Mouse (Mus musculus) MEL (cell line): ENCODE measurements around the gene Dglucy. TPM values are rescaled to one million over a fixed set of nuclear protein-coding genes. Genes with fewer than 3 reads are reported as not detected.
A peak's percentile ranks its signal among the peaks of the same experiment; 100 is the strongest.

ENCODE experiments used
- DNase-seq: peaks from one replicate; pipeline ENCODE4 v3.0.0; 2011; ENCODE audit warnings: low read depth, low spot score
- H3K27ac ChIP-seq: 2 replicates; pipeline ENCODE4 v1.5.1; 2012; ENCODE audit warnings: low read depth, mild to moderate bottlenecking, control low read depth, low read length, moderate library complexity; ENCODE audit not compliant: control insufficient read depth
- H3K27me3 ChIP-seq, 2 experiments: fragments of 150-350 bp in 1 of 2; sonication (generic) in 1 of 2; 2 replicates each; pipeline ENCODE4 v1.6.1; 2012; ENCODE audit warnings: low read length in 2 of 2, mild to moderate bottlenecking in 2 of 2, improper control_type of control experiment in 1 of 2, moderate library complexity in 1 of 2; ENCODE audit not compliant: insufficient read depth in 2 of 2, control insufficient read depth in 1 of 2
- H3K36me3 ChIP-seq, 2 experiments: 2 replicates each; pipeline ENCODE4 v1.6.1; 2012 to 2014; ENCODE audit warnings: low read length in 2 of 2, improper control_type of control experiment in 1 of 2, inconsistent platforms in 1 of 2, mild to moderate bottlenecking in 1 of 2; ENCODE audit not compliant: insufficient read depth in 2 of 2, control insufficient read depth in 1 of 2
- H3K4me1 ChIP-seq, 2 experiments: fragments of 150-350 bp in 1 of 2; sonication (generic) in 1 of 2; 2 replicates each; pipeline ENCODE4 v1.6.1; 2012; ENCODE audit warnings: low read length in 2 of 2, improper control_type of control experiment in 1 of 2, mild to moderate bottlenecking in 1 of 2; ENCODE audit not compliant: insufficient read depth in 2 of 2, control insufficient read depth in 1 of 2
- H3K4me3 ChIP-seq, 2 experiments: fragments of 150-350 bp in 1 of 2; sonication (generic) in 1 of 2; 2 replicates each; pipeline ENCODE4 v1.5.1; 2012; ENCODE audit warnings: low read depth in 2 of 2, low read length in 2 of 2, mild to moderate bottlenecking in 2 of 2, moderate library complexity in 2 of 2, control low read depth in 1 of 2, improper control_type of control experiment in 1 of 2; ENCODE audit not compliant: control insufficient read depth in 1 of 2, insufficient read depth in 1 of 2
- H3K79me2 ChIP-seq: 2 replicates; pipeline ENCODE4 v1.6.1; 2012; ENCODE audit warnings: mild to moderate bottlenecking, low read length, moderate library complexity; ENCODE audit not compliant: control insufficient read depth, poor library complexity, insufficient read depth
- H3K9ac ChIP-seq: 2 replicates; pipeline ENCODE4 v1.6.1; 2012; ENCODE audit warnings: low read depth, mild to moderate bottlenecking, control low read depth, low read length, moderate library complexity; ENCODE audit not compliant: control insufficient read depth, poor library complexity, severe bottlenecking
- H3K9me3 ChIP-seq: fragments of 150-350 bp; sonication (generic); replicated peaks from 2 replicates; pipeline ENCODE4 v1.6.1; 2012; ENCODE audit warnings: mild to moderate bottlenecking, low read length, improper control_type of control experiment, moderate library complexity; ENCODE audit not compliant: insufficient read depth
- CHD1 ChIP-seq: IDR thresholded peaks from 2 replicates; pipeline ENCODE4 v1.6.1; 2012; ENCODE audit warnings: low read depth, mild to moderate bottlenecking, inconsistent platforms, low read length, improper control_type of control experiment
- CHD2 ChIP-seq: IDR thresholded peaks from 2 replicates; pipeline ENCODE4 v1.6.1; 2011; ENCODE audit warnings: low read length, improper control_type of control experiment
- CTCF ChIP-seq, 3 experiments: IDR thresholded peaks in 2 of 3; conservative IDR thresholded peaks in 1 of 3; 2 replicates each; pipeline ENCODE4 v1.5.1; 2011 to 2012; ENCODE audit warnings: low read length in 3 of 3, low read depth in 2 of 3, mild to moderate bottlenecking in 2 of 3, improper control_type of control experiment in 1 of 3, inconsistent platforms in 1 of 3, mixed read lengths in 1 of 3, moderate library complexity in 1 of 3; ENCODE audit not compliant: control insufficient read depth in 1 of 3, insufficient read depth in 1 of 3, poor library complexity in 1 of 3, severe bottlenecking in 1 of 3
- E2F4 ChIP-seq: IDR thresholded peaks from 2 replicates; pipeline ENCODE4 v1.6.1; 2011; ENCODE audit warnings: low read depth, low read length, improper control_type of control experiment, borderline replicate concordance
- ELF1 ChIP-seq: IDR thresholded peaks from 2 replicates; pipeline ENCODE4 v1.6.1; 2014; ENCODE audit warnings: low read depth, mild to moderate bottlenecking, inconsistent platforms, low read length, improper control_type of control experiment, moderate library complexity
- GABPA ChIP-seq: IDR thresholded peaks from 2 replicates; pipeline ENCODE4 v1.6.1; 2012; ENCODE audit warnings: low read depth, mild to moderate bottlenecking, inconsistent platforms, low read length, improper control_type of control experiment, moderate library complexity
- JUND ChIP-seq: IDR thresholded peaks from 2 replicates; pipeline ENCODE4 v1.6.1; 2011; ENCODE audit warnings: low read depth, mild to moderate bottlenecking, improper control_type of control experiment, low read length
- MAFK ChIP-seq: IDR thresholded peaks from 2 replicates; pipeline ENCODE4 v1.6.1; 2011; ENCODE audit warnings: low read depth, mild to moderate bottlenecking, low read length, improper control_type of control experiment, borderline replicate concordance
- MAX ChIP-seq: IDR thresholded peaks from 2 replicates; pipeline ENCODE4 v1.6.1; 2011; ENCODE audit warnings: low read length, improper control_type of control experiment
- MAZ ChIP-seq: IDR thresholded peaks from 2 replicates; pipeline ENCODE4 v1.6.1; 2012; ENCODE audit warnings: low read depth, mild to moderate bottlenecking, inconsistent platforms, low read length, improper control_type of control experiment
- MYB ChIP-seq: IDR thresholded peaks from 2 replicates; pipeline ENCODE4 v1.6.1; 2011; ENCODE audit warnings: mild to moderate bottlenecking, low read depth, low read length, improper control_type of control experiment
- NRF1 ChIP-seq: IDR thresholded peaks from 2 replicates; pipeline ENCODE4 v1.6.1; 2014; ENCODE audit warnings: low read depth, mild to moderate bottlenecking, inconsistent platforms, low read length, improper control_type of control experiment, moderate library complexity; ENCODE audit not compliant: poor library complexity, insufficient read depth, severe bottlenecking
- POLR2AphosphoS2 ChIP-seq: IDR thresholded peaks from 2 replicates; pipeline ENCODE4 v1.6.1; 2011; ENCODE audit warnings: low read length, improper control_type of control experiment
- POLR2AphosphoS5 ChIP-seq: IDR thresholded peaks from 2 replicates; pipeline ENCODE4 v1.6.1; 2012; ENCODE audit warnings: low read depth, borderline replicate concordance, mild to moderate bottlenecking, inconsistent platforms, low read length, moderate library complexity, mixed read lengths
- SIN3A ChIP-seq: IDR thresholded peaks from 2 replicates; pipeline ENCODE4 v1.6.1; 2012; ENCODE audit warnings: low read length, improper control_type of control experiment, inconsistent platforms
- SMC3 ChIP-seq: IDR thresholded peaks from 2 replicates; pipeline ENCODE4 v1.6.1; 2011; ENCODE audit warnings: low read depth, low read length, improper control_type of control experiment
- TAL1 ChIP-seq: IDR thresholded peaks from 2 replicates; pipeline ENCODE4 v1.6.1; 2012; ENCODE audit warnings: mild to moderate bottlenecking, inconsistent platforms, low read length, moderate library complexity, mixed read lengths
- TBP ChIP-seq: IDR thresholded peaks from 2 replicates; pipeline ENCODE4 v1.8.0; 2011; ENCODE audit warnings: low read depth, low read length, improper control_type of control experiment
- TCF12 ChIP-seq: IDR thresholded peaks from 2 replicates; pipeline ENCODE4 v1.6.1; 2014; ENCODE audit warnings: low read depth, mild to moderate bottlenecking, inconsistent platforms, low read length, improper control_type of control experiment, moderate library complexity
- UBTF ChIP-seq: IDR thresholded peaks from 2 replicates; pipeline ENCODE4 v1.6.1; 2012; ENCODE audit warnings: low read depth, mild to moderate bottlenecking, inconsistent platforms, low read length, improper control_type of control experiment, moderate library complexity, borderline replicate concordance; ENCODE audit not compliant: insufficient read depth
- USF2 ChIP-seq, 2 experiments: IDR thresholded peaks; 2 replicates each; pipeline ENCODE4 v1.6.1; 2011 to 2012; ENCODE audit warnings: improper control_type of control experiment in 2 of 2, low read length in 2 of 2, borderline replicate concordance in 1 of 2, inconsistent platforms in 1 of 2, low read depth in 1 of 2, mild to moderate bottlenecking in 1 of 2; ENCODE audit not compliant: insufficient read depth in 1 of 2
- ZMIZ1 ChIP-seq: IDR thresholded peaks from 2 replicates; pipeline ENCODE4 v1.6.1; 2012; ENCODE audit warnings: low read depth, mild to moderate bottlenecking, inconsistent platforms, low read length, improper control_type of control experiment, moderate library complexity
- ZNF384 ChIP-seq: IDR thresholded peaks from 2 replicates; pipeline ENCODE4 v1.6.1; 2012; ENCODE audit warnings: low read depth, mild to moderate bottlenecking, inconsistent platforms, low read length, improper control_type of control experiment
- polyA plus RNA-seq, 2 experiments: library from polyadenylated mRNA; stranded (reverse) in 1 of 2; unstranded in 1 of 2; fragments of >175 nt in 1 of 2; fragments of >200 nt in 1 of 2; gene quantifications; 2 replicates each; pipeline versions ENCODE4 v1.2.1 to v1.2.4; 2012; ENCODE audit warnings: low replicate concordance in 2 of 2, low read depth in 1 of 2; ENCODE audit not compliant: insufficient read length in 2 of 2, insufficient read depth in 1 of 2, missing spikeins in 1 of 2
- total RNA-seq: library from RNA; depleted of rRNA; stranded (reverse); fragments of 300-350 nt; gene quantifications from 2 replicates; pipeline ENCODE4 v1.2.3, GENCODE M21; 2012

Gene Dglucy
- total and polyA plus RNA-seq, 3 experiments = 0.03 TPM; not detected in 2

DNA sequence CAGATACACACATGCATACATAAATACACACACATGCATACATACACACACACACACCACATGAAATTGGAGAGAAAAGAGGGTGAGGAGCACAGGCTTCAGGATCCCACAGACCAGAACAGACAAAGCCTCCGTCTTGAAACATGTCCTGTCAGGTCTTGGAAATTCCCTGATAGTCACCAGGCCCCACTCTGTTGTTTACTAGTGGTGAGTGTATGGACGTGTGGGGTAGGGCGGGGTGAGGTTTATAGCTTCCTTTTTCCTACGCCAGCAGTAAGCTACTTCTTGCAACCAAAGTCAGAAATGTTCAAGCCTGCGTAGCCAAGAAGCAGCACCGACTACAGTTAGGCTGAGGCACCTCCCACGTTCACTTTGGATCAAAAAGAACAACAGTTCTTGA lies 104.3 kb downstream of the Dglucy start:
- no peaks in the 10 kb centered on the region for H3K9me3 ChIP-seq
- no peak overlapping the region for H3K4me3 ChIP-seq
- H3K9ac ChIP-seq = no peak overlapping the region
- no peaks in the 10 kb centered on the region for H3K4me1 ChIP-seq
- H3K27ac ChIP-seq = no peak overlapping the region
- no peaks in the 10 kb centered on the region for H3K36me3 ChIP-seq
- peaks cover 4 to 7% of the 10 kb centered on the region in 2 experiments; a peak in 3 of 4 replicates for H3K27me3 ChIP-seq
- TF ChIP-seq CHD1 = no peak
- no peak for TF ChIP-seq JUND
- no peak for TF ChIP-seq GABPA
- no peak for TF ChIP-seq MAZ
- no peak for TF ChIP-seq ZNF384
- no peak for TF ChIP-seq TAL1
- TF ChIP-seq E2F4 = no peak
- H3K79me2 ChIP-seq = no peaks in the 10 kb centered on the region
- DNase-seq = peak; percentile 9

GRCm38 (mm10) chr12:100885585-100885984 lies 106.7 kb downstream of the Dglucy start:
- no peaks in the 10 kb centered on the region for H3K9me3 ChIP-seq
- H3K9ac ChIP-seq = no peak overlapping the region
- no peak for DNase-seq
- H3K27ac ChIP-seq = no peak overlapping the region
- peaks cover 4 to 9% of the 10 kb centered on the region in 2 experiments; a peak in 3 of 4 replicates for H3K27me3 ChIP-seq
- H3K79me2 ChIP-seq = no peaks in the 10 kb centered on the region
- H3K4me3 ChIP-seq = no peak overlapping the region
- peaks cover 0 to 2% of the 10 kb centered on the region in 2 experiments; a peak in 1 of 4 replicates for H3K36me3 ChIP-seq
- TF ChIP-seq POLR2AphosphoS5 (no peak), ELF1 (no peak), CHD2 (no peak), ZMIZ1 (no peak), POLR2AphosphoS2 (no peak), MAX (no peak), SMC3 (no peak), TBP (no peak), MAFK (no peak), NRF1 (no peak), MYB (no peak), UBTF (no peak), CTCF (IDR thresholded peaks at IDR 0.05 in 2 of 3, conservative IDR thresholded peaks at IDR 0.05 in 1 of 3; ENCODE audit: control insufficient read depth in 1 of 3, insufficient read depth in 1 of 3, low read depth in 2 of 3, low read length in 3 of 3, poor library complexity in 1 of 3, severe bottlenecking in 1 of 3) (no peak), USF2 (IDR thresholded peaks at IDR 0.05; ENCODE audit: borderline replicate concordance in 1 of 2, insufficient read depth in 1 of 2, low read depth in 1 of 2, low read length in 2 of 2) (no peak), TCF12 (no peak), SIN3A (no peak), E2F4 (no peak), CHD1 (no peak)
- no peaks in the 10 kb centered on the region for H3K4me1 ChIP-seq
